15 mouse cellular contexts compared by ENCODE assay signal in the genomic region with DNA sequence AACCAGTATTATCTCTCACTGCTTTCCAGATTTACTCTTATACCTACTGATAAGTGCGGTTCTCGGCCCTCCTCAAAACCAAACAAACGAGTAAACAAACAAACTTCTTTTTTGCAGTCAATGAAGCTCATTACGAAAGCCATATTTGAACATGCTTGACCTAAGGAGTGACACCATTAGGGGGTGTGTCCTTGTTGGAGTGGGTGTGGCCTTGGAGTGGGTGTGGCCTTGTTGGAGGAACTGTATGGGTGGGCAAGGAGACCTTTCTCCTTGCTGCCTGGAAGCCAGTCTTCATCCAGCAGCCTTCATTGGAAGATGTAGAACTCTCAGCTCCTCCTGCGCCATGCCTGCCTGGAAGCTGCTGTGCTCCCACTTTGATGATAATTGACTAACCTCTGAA.
"Had no signal": no experiment of that assay in that cellular context is flagged by ENCODE, and none has a peak within 500 bp of the region (broad histone marks: within the 10 kb centered on the region; RNA-seq: fewer than 3 reads in every experiment).

No protein-coding gene starts in this region.

- H3K4me2 ChIP-seq: intestine, embryonic 15.5 days; kidney, embryonic 15.5 days; midbrain, embryonic 11.5 days; midbrain, embryonic 15.5 days; neural tube, embryonic 13.5 days had no signal

- H3K4me1 ChIP-seq: midbrain, embryonic 15.5 days had no signal

- H3K9ac ChIP-seq: intestine, embryonic 15.5 days; kidney, embryonic 15.5 days; midbrain, embryonic 15.5 days; neural tube, embryonic 13.5 days had no signal

- H3K9me3 ChIP-seq: intestine, embryonic 15.5 days; kidney, embryonic 15.5 days; limb, embryonic 10.5 days; midbrain, embryonic 15.5 days; neural tube, embryonic 13.5 days had no signal

- H3K4me3 ChIP-seq: intestine, embryonic 15.5 days; kidney, embryonic 15.5 days; limb, embryonic 10.5 days; midbrain, embryonic 15.5 days; neural tube, embryonic 13.5 days had no signal

- H3K27me3 ChIP-seq: intestine, embryonic 15.5 days; kidney, embryonic 15.5 days; midbrain, embryonic 15.5 days; neural tube, embryonic 13.5 days had no signal

- H3K36me3 ChIP-seq: intestine, embryonic 15.5 days; kidney, embryonic 15.5 days; limb, embryonic 10.5 days; midbrain, embryonic 15.5 days had no signal

- H3K27ac ChIP-seq: intestine, embryonic 15.5 days; kidney, embryonic 15.5 days; limb, embryonic 10.5 days; midbrain, embryonic 15.5 days; neural tube, embryonic 13.5 days had no signal

- ATAC-seq: intestine, embryonic 15.5 days; lung, postnatal 0 days; midbrain, embryonic 15.5 days had no signal

- DNase-seq: kidney, adult 2 months; kidney, postnatal 14 days; lung, postnatal 36 days; retina, postnatal 1 day; right cerebral cortex, postnatal 4 days; spleen, adult 18-20 months; thymus, adult 2 months; thymus, postnatal 4 days had no signal
